Mouse (Mus musculus) neutrophil, adult 5-6 weeks (primary cell): ENCODE results near the gene Fhl4. TPM values are rescaled to one million over a fixed set of nuclear protein-coding genes. Genes with fewer than 3 reads are reported as not detected.

Experiments used
- ATAC-seq: fragments of 151-379, 151-347 bp; 2 replicates; pipeline ENCODE4 v1.8.0; 2017; ENCODE audit warnings: mild to moderate bottlenecking, moderate TSS enrichment; ENCODE audit not compliant: insufficient number of reproducible peaks, poor library complexity, low FRiP score, severe bottlenecking; ENCODE audit errors: extremely low read depth
- total RNA-seq: library from RNA; stranded (forward); fragments of 200-1000 nt; gene quantifications from 2 replicates; pipeline ENCODE4 v1.2.3, GENCODE M21; 2017

Gene Fhl4
- 0.81 and 0.98 TPM in 2 replicates for total RNA-seq

DNA sequence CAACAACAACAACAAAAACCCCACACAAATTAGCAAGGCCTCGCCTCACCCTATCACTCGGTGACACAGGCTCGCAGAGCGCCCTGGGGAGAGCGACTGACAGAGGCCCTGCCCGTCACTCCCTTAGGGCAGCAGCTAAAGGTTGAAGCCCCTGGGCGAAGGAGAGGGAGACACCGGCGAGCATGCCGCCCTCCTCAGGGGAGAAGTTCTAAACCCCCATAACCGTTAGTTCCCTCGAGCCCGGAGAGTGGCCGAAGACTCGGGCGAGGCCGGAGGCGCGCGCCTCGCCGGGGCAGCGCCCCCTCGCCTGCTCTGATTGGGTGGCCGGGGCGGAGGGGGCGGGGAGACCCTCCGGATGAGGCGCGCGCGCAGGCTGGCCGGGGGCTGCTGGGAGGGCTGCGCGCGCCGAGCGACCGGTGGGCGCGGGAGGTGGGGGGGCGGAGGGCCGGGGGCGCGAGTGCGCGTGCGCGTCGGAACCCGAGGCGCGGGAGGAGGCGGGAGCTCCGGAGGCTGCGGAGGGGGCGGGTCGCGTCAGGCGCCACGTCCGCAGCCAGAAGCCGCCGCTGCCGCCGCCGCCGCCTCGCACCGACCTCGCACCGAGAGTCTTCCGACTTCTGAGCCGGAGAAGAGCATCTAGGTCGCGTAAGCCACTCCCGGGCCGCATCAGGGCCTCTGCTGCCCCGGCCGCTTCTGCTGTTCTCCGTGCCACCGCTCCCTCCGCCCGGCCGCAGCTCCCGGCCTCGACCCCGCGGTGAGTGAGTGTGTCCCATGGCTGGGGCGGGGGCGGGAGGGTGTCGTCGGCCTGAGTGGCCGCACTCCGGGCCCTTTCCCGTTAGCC is at the start of gene Fhl4, which contains the start of gene Tmem263:
Gene Fhl4, minus strand, starts transcription at position 249 of the 838 bp plus-strand sequence.
Gene Tmem263, plus strand, starts transcription at position 381 of the 838 bp plus-strand sequence.
- ATAC-seq, result peak; percentile 53

DNA sequence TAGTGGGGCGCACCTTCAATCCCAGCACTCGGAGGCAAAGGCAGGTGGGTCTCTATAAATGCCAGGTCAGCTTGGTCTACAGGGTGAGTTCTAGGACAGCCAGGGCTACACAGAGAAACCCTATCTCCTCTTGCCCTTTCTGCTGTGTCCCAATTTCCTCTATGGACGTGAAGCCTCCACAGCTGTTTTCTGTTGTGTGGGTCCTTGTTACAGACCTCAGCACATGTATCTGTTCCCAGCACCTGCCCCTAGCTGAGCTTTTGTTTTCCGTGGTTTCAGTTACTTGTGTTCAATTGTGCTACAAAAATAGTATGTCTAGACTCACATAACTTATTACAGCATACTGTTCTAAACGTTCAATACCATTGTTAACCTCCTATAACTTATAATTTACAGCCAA is 46.9 kb upstream of the Fhl4 start:
- ATAC-seq, result no peak

DNA sequence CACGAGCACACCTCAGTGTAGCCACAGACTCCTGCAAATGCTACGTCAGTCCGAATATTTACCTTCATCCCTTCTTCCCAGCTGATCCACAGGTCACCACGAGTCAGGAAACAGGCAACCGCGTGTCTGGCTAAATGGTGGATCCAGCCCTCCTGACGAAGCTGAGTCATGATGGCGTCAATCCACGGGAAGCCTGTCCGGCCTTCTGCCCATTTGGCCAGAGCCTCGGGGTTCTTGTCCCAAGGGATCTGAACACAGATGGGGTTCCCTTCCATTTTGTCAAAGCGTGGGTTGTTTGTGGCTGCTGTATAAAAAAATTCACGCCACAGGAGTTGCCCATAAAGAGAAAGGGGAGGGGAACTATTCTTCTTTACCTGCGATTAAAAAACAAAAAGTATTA is 44.0 kb upstream of the Fhl4 start:
- no peak for ATAC-seq

DNA sequence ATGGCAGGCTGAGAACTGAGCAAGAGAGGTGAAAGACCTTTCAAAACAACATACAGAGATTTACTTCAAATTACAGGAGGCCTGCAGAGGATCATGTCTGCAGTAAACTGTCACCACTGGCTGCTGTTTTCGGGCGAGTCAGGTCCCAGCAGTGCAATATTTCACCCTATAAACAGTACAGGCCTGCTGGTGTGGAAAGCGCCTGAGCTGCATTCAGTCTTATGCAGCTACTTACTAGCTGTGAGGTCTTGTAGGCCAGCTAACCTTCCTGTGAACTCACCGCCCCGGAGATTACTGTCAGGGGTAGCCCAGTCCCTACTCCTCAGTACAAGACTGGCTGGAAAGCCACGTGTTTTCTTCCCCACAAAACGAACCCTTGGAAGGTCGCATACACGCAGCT is 39.2 kb upstream of the Fhl4 start:
- ATAC-seq, result no peak

DNA sequence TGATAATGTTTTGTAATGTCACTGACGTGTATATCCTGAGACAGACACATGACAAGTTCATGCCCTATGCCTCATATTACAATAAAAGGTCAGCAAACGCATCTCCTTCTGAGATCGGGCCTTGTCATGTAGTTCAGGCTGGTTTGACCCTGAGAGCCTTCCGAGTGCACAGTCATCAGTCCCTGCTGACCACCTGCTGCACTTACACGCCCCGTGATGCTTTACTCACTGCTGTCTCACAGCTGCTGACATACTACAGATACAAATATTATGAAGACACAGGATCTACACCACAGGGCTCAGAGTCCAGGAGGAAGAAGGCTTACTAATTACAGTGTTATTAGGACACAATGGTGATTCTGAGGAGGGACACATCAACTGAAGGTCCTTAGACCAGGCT is 34.3 kb upstream of the Fhl4 start:
- no peak for ATAC-seq

DNA sequence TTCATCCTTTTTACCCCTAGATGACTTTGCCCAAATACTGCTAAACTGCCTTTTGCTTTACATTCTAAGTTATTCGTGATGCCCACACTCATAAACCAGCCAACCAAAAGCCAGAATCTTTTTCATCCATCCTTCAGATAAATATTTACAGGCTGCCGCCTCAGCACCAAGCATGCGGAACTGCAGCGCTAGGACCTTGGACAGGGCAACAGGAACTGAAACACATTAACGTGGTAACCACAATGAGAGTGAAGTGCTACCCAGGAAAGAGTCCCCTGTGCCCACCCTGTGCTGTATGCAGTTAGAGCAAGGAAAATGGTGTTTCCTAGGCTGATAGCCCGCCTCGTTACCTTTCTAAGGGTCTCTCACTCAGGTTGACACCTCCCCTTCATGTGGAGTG is 26.2 kb upstream of the Fhl4 start:
- peak; percentile 62; the same call in 1 of the 2 replicates for ATAC-seq

DNA sequence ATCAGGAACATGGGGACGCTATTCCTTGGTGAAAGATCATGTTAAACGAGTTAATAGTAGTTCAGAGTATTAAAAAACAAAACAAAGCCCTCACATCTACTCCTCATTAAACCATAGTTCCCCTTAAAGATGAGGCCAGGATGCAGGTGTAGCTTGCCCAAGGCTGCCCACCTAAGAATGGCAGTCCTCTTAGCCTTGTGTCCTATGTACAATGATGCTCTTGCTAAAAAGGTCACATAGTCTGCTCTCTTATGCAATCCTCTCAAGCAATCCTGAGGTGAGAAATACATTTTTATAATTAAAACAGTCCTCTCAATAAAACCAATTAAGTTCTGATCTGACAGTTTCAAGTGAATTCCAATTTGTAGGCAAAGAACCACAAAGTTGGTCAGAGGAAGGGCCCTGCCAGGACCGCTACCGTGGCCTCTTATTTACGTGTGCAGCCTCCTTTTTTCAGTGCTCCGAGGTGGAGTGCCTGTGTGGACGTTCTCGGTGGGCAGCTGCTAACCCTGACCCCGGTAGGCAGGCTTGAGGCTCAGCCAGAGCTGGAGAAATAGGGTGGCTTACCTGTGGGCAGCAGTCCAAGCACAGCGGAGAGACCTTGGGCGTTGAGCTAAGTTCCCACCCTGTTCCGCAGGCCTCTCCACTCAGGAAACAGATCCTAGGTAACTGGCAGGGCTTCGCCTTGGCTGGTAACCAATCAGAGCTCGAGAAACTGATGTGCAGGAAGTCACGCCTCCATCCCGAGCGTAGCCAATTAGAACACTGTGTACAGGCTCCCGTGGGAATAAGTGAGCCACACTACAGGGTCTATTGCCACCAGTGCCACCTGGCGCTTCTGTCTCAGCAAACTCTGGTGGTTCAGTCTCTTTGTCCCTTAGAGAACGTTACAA is 25.3 kb upstream of the Fhl4 start, which contains the start of gene Mterf2:
Gene Mterf2, minus strand, starts transcription at position 633 of the 893 bp plus-strand sequence.
- ATAC-seq, result peak; percentile 98

DNA sequence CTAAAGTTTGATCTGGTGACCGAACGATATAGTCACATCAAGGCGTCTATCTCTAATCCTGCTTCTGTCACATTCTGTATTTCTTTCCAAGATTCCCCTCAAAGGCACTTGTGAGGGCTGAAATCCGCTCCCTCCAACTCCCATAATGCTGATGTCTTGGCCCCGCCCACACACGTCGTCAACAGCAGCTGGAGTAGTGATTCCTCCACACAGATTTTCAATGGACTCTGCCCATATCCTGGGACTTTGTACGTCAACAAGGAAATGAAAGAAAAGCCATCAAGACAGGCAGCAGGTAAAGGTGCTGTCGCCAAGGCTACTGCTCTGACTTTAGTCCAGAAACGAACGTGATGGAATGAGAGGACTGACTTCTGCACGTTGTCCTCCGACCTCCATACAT is 22.9 kb upstream of the Fhl4 start:
- ATAC-seq, result no peak

DNA sequence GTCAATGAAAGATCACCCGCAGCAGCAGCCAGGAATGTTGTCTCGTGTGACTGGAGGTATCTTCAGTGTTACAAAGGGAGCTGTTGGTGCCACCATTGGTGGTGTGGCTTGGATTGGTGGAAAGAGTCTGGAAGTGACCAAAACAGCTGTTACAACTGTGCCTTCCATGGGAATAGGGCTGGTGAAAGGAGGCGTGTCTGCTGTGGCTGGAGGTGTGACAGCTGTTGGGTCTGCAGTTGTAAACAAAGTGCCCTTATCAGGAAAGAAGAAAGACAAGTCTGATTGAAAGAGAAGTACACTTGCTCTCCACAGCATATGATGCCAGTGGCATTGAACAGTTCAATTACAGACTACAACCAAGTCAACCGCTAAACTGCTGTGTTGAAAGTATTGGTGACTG is 12.1 kb upstream of the Fhl4 start:
- no peak for ATAC-seq

DNA sequence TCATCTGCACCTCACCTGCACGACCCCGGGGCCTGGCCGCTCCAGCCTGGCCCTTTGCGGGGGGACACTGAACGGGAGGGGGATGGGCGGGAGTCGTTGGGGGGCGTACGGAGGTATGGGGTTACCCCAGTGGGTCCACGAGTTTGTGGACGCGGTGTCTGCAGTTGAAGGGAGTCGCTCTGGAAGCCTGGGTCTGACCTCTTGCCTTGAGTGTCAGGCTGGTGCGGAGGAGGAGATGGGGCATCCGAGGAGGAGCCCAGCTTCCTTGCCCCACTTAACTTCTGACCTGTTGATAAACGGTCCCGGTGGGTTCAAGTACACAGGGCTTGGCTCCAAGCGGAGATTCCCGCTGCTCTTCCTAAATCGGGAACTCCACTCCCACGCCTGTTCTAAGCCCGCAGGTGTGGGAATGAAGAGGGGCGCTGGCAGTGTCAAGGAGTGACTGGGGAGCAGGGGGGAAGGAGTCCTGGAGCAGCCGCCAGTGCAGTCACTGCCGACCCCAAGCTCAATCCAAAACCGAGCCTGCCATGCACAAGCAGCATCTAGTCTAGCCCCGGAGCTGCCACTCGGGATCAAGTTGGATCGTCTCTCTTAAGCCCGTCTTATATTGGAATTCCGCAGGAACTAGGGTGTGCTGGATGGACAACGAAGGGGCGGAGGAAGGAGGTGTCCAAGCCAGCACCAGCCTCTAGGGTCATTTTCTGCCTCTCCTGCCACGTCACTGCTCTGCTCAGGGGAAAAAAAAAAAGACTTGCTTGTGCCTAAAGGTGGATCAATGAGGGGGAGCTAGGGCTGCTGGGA is 990 bp upstream of the Fhl4 start:
- ATAC-seq, result no peak

DNA sequence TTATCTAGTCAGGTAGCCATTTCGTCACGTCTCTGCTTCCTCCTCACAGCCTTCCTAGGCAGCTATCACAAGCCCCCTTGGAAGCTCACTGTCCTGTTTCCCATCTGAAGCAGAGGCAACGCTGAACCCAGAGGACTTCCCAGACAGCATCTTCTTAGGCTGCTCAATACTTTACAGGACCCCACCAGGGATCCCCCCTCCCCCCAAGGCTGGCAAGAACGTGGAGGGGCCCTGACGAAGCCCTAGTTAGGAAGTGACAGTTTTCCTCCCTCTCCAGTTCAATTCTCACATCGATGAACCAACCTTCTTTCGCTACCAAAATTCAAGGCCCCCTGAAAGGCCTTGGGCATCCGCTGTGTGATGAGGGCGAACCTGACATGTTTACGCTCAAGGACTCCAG is 454 bp downstream of the Fhl4 start:
- ATAC-seq, result no peak

DNA sequence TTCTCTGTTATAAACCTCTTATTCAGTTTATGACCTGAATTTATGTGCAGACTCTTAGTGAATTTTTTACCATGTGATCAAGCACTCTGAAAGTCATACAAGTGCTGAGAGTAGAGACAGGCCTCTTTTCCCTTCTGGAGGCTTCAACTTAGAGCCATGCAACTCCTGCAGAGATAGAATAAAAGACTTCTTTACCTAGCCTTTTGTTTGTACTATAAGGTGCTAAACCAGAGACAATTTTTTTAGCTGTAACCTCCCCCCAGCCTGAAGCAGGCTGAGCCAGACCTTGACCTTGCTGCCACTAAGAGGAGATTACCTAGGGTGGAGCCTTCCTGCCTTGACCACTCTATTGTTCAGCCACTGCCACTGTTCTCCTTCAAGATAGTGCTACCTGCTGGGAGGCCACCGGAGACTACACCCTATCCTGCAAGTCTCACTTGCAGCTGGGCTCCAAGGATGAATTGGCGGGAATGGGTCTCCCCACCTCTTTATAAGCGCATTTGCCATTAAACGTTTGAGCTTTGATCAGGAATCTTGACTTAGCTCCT is 30.6 kb downstream of the Fhl4 start:
- no peak for ATAC-seq

DNA sequence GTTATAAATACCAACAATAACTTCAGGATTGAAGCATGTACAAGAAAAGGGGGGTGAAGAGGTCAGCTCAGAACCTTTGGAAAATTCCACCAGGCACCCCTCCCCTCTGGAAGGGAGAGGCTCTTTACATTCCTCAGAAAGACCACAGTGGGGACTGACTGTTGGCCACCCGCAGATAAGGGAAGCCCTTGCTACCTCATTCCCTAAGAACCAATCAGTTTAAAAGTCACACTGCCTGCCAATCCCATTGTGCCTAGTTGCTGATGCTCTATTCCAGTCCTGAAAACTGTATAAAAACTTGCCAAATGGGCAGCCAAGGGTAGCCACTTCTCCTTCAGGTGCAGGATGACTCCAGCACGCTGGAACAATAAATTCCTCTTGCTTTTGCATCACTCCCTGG is 47.4 kb downstream of the Fhl4 start:
- no peak for ATAC-seq

DNA sequence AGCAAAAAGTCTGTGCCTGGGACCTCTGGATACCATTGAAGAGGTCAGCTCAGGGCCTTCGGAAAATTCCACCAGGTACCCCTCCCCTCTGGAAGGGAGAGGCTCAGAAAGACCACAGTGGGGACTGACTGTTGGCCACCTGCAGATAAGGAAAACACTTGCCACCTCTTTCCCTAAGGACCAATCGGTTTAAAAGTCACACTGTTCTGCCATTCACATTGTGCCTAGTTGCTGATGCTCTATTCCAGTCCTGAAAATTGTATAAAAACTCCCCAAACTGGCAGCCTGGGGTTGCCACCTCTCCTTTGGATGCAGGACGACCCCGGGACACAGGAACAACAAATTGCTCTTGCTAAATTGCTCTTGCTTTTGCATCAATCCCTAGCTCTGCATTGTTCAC is 49.8 kb downstream of the Fhl4 start:
- ATAC-seq, result no peak

DNA sequence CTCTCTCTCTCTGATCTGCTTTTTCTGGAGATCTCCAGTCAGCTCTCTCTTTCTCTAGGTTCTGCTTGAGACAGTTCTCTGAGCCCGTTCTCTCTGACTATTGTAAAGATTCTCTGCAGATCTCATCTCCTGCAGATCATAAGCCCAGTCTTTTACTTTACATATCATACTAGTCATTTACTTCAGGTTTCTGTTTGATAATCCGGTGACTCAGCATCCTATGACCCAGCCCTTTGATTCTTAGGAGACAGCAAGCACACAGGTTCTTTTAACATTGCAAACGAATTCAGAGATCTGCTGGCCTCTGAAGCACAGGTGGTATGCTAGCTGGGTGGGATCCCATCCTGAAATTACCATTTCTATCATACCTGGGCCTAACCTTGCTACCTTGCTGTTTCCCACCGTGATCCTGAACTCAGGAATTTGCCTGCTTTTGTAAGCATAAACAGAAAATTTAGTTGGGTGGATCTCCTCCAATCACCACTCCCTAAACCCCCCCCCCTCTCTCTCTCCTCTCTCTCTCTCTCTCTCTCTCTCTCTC is 51.6 kb downstream of the Fhl4 start:
- no peak for ATAC-seq

DNA sequence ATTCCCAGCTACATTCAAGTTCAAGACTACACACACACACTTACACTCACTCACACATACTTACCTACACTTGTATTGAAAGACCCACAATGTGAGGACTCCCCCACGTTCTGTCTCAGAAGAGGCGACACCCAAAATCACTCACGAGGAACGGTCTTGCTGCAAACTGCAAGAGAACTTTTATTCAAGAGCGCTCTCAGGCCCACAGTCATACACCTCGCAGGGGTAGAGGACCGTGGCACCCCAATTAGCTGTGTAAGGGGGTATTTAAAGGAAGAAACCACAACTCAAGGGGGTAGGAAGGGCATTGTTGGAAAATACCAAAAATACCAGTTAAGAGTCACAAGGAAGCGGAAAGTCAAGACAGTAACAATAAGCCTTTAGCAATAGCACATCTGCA is 54.3 kb downstream of the Fhl4 start:
- no peak for ATAC-seq

DNA sequence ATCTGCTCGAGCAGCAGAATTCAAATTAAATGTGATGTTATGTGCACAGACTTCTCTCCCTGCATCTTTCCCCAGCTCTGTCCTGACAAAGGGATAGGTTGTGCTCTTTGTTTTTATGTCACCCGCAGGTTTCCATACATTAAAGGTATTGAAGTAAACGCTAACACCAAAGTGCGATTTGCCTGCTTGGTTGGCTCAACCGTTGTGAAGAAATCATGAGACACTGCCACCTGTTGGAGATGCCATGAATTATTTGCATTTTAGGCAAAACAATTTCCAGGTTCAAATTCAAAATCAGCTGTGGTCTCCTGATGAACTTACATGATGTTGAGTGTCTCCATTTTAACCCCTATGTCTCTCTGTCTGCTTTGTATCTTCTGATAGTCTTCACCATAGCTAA is 55.7 kb downstream of the Fhl4 start:
- no peak for ATAC-seq
